Mouse (Mus musculus): ENCODE data around the gene Tmem213. TPM values are rescaled to one million over a fixed set of nuclear protein-coding genes. Genes with fewer than 3 reads are reported as not detected.

Tmem213 gene
- total RNA-seq, 2 experiments from 2014 or later, result not detected

GRCm38 (mm10) chr6:38118341-38118740, 9.3 kb downstream of the Tmem213 start:
- no peak for DNase-seq

GRCm38 (mm10) chr6:38120681-38121371, 11.8 kb downstream of the Tmem213 start:
- DNase-seq, result no peak

GRCm38 (mm10) chr6:38121843-38122242, 12.8 kb downstream of the Tmem213 start:
- DNase-seq, result no peak

GRCm38 (mm10) chr6:38122791-38123190, 13.7 kb downstream of the Tmem213 start:
- DNase-seq, result no peak

- no peak for DNase-seq
These were observed 14.6 kb downstream of the Tmem213 start for GRCm38 (mm10) chr6:38123471-38124206.

GRCm38 (mm10) chr6:38124207-38124835, 15.3 kb downstream of the Tmem213 start, which contains the start of gene Atp6v0a4:
Gene Atp6v0a4 (minus strand): TSS chr6:38124586.
- no peak for DNase-seq

- no peak for DNase-seq
These were observed 15.8 kb downstream of the Tmem213 start for GRCm38 (mm10) chr6:38124882-38125281.

- DNase-seq, result no peak
These were observed 16.4 kb downstream of the Tmem213 start for GRCm38 (mm10) chr6:38125462-38125861.

- DNase-seq, result no peak
These were observed 19.1 kb downstream of the Tmem213 start for GRCm38 (mm10) chr6:38128115-38128514.

- DNase-seq, result no peak
These were observed 20.8 kb downstream of the Tmem213 start for GRCm38 (mm10) chr6:38129883-38130282.

GRCm38 (mm10) chr6:38131801-38132231, 22.8 kb downstream of the Tmem213 start:
- peak; percentile 82 for DNase-seq

- peak; percentile 48 for DNase-seq
These were observed 25.9 kb downstream of the Tmem213 start for GRCm38 (mm10) chr6:38134806-38135559.

GRCm38 (mm10) chr6:38139086-38139485, 30.0 kb downstream of the Tmem213 start:
- DNase-seq, result no peak

- DNase-seq, result no peak
These were observed 31.3 kb downstream of the Tmem213 start for GRCm38 (mm10) chr6:38140402-38140801.

- DNase-seq, result peak; percentile 76
These were observed 35.3 kb downstream of the Tmem213 start for GRCm38 (mm10) chr6:38144161-38144998.

- DNase-seq, result no peak
These were observed 36.5 kb downstream of the Tmem213 start for GRCm38 (mm10) chr6:38145463-38146065.

- DNase-seq, result no peak
These were observed 38.2 kb downstream of the Tmem213 start for GRCm38 (mm10) chr6:38147301-38147700.

GRCm38 (mm10) chr6:38148626-38149025, 39.6 kb downstream of the Tmem213 start:
- DNase-seq, result no peak

- no peak for DNase-seq
These were observed 40.4 kb downstream of the Tmem213 start for GRCm38 (mm10) chr6:38149483-38149882.

- no peak for DNase-seq
These were observed 43.2 kb downstream of the Tmem213 start for GRCm38 (mm10) chr6:38152305-38152704.

GRCm38 (mm10) chr6:38156204-38156603, 47.1 kb downstream of the Tmem213 start:
- DNase-seq, result no peak

Data from heart, postnatal 4 days (tissue).